Mouse (Mus musculus): ENCODE measurements around the gene Aamp.

- TF ChIP-seq POLR2A (IDR thresholded peaks at IDR 0.05; ENCODE audit: insufficient read depth, low read depth, low read length) (no peak), CTCF (IDR thresholded peaks at IDR 0.05; ENCODE audit: insufficient read depth, low read depth, low read length) (no peak)
Measured at GRCm38 (mm10) chr1:74256782-74257181, 27.8 kb downstream of the Aamp start.
